Mouse (Mus musculus) left cerebral cortex, adult 8-10 months (tissue): ENCODE results near the gene Tex33. TPM values are rescaled to one million over a fixed set of nuclear protein-coding genes. Genes with fewer than 3 reads are reported as not detected.
A peak's percentile ranks its signal among the peaks of the same experiment; 100 is the strongest.
"Not testable (repeated sequence)": the region's sequence is repeated elsewhere in the genome, so short reads cannot be mapped to it uniquely, and the experiment has no call there.

Experiments
- DNase-seq, 2 experiments: peaks; one replicate each; pipeline ENCODE4 v3.0.0; 2022; ENCODE audit warnings: low spot score in 2 of 2
- total RNA-seq, 4 experiments: library from RNA; stranded (reverse); gene quantifications; 2 replicates each; pipeline ENCODE4 v1.2.4; 2022

Gene Tex33
- total RNA-seq, 4 experiments from 2014 or later, result not detected

GRCm38 (mm10) chr15:78377859-78378258 lies 17.9 kb downstream of the Tex33 start:
- DNase-seq, result no peak

DNA sequence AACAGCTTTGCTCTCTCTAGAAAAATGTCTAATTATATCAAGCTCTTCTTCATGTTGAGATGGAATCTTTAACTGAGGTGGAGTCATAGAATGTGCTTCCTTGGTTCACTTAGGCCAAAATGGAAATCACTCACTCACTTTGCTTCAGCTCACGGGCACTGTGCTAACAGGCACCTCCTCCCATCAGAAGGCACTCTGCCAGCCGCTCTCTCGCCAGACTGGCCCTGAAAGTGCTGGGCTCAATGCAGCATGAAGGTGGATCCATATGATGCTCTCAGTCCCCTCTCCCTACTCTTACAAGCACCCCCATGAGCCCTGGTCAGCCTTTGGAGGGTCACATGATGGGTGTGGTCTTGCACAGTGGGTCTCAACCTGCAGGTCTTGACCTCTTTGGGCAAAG lies 21.5 kb downstream of the Tex33 start:
- peak in 1 of 2 experiments; percentile 38 for DNase-seq

DNA sequence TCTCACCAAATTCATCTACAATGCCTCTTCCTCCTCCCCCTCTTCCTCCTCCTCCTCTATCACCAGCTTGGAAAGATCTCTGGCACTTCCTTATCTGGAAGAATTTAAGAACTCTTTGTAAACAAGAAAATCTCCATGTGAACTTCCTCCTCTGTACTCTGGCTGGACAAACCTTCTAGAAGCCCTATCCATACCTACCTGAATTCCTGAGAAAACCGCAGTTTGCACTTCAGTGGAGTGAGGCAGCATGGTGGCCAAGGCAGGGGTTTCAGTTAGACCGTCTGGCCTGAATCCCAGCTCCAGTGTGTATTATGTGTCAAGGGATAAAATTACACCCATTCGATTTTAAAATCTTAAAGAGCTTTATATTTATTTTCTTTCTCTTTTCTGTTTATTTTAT lies 22.9 kb downstream of the Tex33 start:
- no peak for DNase-seq

DNA sequence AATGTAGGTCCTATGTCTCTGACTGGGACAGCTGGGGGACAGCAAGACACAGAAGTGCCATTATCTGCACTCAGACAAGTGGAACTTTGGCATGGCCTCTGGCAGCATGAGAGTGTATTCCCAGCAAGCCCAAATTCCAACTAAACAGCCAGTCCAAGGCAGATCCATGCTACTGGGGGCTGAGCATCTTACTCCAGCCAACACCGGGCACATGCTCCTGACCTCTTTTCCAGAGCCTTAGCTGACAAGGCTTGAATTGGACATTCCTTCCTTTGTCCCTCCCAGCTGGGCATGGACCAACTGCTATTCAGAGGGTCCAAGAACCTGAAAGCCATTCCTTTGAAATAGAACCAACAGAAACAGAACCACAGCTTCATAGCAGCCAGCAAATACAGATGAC lies 26.1 kb downstream of the Tex33 start:
- peak in 1 of 2 experiments; percentile 56 for DNase-seq

DNA sequence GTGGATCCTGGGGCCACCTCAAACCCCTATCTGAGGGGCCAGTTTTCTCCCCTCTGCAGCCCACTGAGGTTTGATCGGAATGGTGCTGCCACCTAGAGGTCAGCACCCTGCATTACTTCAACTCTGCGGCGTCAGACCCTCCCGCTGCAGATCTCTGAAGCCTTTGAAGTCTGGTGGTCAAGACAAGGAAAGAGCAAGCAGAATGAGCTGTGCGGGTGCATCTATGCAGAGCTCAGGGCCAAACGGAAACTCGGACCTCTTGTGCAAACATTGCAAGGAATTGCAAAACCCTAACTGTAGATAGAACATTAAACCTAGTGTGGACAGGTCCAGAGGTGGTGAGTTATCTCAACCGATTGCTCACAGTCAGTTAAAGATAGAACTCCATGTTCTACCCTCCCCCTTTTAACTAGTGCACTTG lies 26.8 kb downstream of the Tex33 start:
- DNase-seq, result peak in 1 of 2 experiments; percentile 44

- peak in 1 of 2 experiments; percentile 46 for DNase-seq
Observed at GRCm38 (mm10) chr15:78367811-78368210, 27.9 kb downstream of the Tex33 start.

DNA sequence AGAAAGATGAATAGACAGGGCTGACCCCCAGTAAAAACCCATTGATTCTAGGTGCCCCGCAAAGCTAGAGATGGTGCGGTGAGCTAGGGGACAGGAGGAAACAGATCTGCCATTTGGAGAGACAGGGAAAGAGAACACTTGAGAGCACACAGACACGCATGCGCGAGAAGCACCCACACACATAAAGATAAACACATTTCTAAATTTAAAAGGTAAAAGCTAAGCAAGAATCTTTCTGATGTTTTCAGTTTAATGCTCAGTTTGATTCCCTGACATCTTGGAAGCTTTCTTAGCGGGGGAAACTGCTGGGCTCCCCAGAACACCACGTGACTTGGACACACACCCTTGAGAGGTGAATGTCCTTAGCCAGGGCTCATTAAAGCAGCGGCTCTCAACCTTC lies 28.8 kb downstream of the Tex33 start:
- DNase-seq, result peak in 1 of 2 experiments; percentile 39

- DNase-seq, result no peak
Observed at GRCm38 (mm10) chr15:78365916-78366315, 29.8 kb downstream of the Tex33 start.

DNA sequence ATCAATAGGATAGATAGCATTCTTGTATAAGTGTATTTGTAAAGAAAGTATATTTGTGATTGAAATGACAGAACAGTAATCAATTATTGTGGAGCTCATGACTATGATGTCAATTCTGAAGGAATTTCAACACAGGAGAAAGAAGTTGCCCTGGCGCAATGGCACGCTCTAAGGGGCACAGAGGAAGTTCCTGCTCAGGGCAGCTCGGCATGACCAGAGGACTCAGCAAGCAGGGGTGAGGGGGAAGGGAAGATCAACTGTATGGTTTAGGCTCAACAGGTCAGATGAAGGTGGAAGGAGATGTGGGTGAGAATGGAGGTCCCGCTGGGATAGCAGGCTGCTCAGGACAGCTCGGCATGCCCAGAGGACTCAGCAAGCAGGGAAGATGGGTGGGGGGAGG lies 40.2 kb downstream of the Tex33 start:
- no peak for DNase-seq

- peak in 1 of 2 experiments; percentile 51 for DNase-seq
Observed at GRCm38 (mm10) chr15:78354958-78355357, 40.8 kb downstream of the Tex33 start.

- no peak for DNase-seq
Observed at GRCm38 (mm10) chr15:78351586-78352165, 44.0 kb downstream of the Tex33 start.

DNA sequence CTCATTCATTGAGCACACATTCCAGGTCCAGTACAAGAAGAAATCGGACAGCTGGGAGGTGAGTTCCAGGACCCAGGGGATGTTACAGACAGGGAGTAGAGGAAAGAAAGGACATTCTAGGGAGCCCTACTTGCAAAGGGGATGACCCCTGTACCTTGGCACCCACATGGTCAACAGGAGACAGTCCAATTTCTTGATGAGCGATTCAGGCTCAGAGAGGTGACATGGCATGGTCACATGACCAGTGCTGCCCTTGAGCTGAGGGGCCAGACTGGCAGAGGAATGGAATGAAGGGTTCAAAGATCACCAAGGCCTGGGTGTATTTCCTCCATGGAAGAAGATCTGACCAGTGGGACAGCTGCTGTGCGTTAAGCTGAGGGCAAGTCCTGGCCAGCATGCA lies 51.1 kb downstream of the Tex33 start:
- DNase-seq, result no peak

GRCm38 (mm10) chr15:78343683-78344082 lies 52.0 kb downstream of the Tex33 start:
- no peak for DNase-seq

- DNase-seq, result not testable (repeated sequence)
Observed at GRCm38 (mm10) chr15:78340919-78341318, 54.8 kb downstream of the Tex33 start.

DNA sequence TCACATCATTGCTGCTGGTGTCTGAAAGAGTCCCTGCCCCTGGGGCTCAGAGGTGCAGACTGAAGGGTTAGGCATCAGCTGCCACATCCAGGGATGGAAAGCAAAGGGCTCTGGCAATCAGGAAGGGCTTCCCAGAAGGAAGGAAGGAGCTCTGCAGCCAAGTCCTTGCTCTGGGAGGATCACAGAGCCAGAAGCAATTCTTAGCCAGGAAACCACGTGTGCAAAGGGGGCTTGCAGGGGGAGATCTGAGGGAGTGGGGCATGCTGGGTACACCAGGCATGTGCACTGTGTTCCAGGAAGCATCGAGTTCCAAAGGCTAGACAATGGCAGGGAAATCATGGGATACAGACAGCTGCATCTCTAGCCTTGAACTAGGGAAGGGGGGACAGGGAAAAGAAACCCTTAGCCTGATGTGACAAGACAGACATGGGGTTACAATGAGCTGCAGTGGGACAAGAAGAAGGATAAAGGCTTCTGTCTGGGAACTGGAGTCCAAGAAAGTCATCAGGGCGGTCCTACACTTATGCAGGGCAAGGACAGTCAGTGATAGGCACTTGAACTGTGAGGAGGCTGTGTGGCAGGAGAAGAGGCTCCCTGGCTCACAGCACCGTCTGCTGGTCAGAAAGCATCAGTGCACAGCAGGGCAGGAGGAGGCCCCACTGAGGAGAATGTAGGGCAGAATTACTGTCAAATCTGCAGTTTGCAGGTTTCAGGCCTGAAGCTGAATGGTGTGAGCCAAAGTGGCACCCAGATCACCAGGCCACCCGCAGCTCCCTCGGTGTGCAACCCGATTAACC lies 55.9 kb downstream of the Tex33 start:
- peak; percentile 28 to 46 for DNase-seq

- no peak for DNase-seq
Observed at GRCm38 (mm10) chr15:78334380-78334779, 61.3 kb downstream of the Tex33 start.

- no peak for DNase-seq
Observed at GRCm38 (mm10) chr15:78332981-78333380, 62.7 kb downstream of the Tex33 start.

DNA sequence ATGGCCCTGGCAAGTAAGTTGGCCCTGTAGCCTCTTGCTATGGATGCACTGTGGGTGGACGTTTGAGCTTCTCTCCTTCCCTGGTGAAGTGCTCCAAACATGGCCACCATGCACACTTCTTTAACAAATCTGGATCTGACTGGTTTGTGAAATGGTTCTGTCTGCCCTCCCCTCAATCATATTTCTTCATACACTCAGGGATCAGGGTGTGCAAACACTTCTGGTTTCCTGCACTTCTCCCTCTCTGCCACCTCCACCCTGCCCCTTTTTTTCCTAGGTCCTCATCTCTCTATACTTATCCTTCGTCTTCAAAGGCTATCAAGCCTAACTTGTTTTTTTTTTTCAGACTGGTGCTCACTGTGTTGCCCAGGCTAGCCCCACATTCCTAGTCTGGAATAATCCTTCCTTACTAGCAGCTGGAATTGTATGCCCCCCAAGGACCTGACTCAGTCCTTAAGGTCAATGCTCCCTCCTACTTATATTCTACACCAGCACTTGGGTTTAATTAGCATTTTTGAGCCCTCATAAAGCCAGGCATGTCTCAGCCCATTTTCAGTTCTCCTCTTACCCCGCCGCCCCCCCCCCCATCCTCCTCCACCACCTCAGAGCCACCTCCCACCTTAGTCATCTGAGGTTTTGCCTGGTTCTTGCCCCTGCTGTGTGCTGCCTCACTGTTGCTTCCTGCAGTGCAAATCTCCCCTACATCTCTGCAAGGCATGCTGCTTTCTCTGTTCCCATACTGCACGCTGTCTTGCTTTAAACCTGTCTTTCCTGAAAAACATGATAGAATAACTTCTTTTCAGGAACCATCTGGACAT lies 64.0 kb downstream of the Tex33 start:
- no peak for DNase-seq

- no peak for DNase-seq
Observed at GRCm38 (mm10) chr15:78330706-78331105, 65.0 kb downstream of the Tex33 start.

DNA sequence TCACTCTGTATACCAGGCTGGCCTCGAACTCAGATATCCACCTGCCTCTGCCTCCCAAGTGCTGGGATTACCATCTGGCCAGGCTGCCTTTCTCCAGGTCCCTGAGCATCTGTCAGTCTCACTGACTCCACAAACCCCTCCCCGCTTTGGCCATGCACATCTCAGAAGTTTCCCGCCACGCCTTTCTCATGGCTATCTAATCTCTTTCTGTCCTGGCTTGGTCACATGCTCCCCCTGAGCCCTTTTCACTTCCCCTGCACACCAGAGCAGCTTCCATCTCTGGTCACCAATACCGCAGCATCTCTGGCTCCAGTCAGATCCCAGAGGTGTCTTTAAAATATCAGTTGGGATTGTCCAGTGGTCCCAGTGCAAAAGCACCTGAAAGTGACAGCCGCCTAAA lies 65.7 kb downstream of the Tex33 start:
- DNase-seq, result not testable (repeated sequence)

- DNase-seq, result no peak
Observed at GRCm38 (mm10) chr15:78328520-78329097, 67.1 kb downstream of the Tex33 start.
